Mouse (Mus musculus) lung, postnatal 0 days (tissue): ENCODE results near the gene Syngr3. TPM values are rescaled to one million over a fixed set of nuclear protein-coding genes. Genes with fewer than 3 reads are reported as not detected.
"Not testable (repeated sequence)": the region's sequence is repeated elsewhere in the genome, so short reads cannot be mapped to it uniquely, and the experiment has no call there.

Experiments
- ATAC-seq: fragments of 200-750 bp; cut with Nextera tagmentation; 2 replicates; pipeline ENCODE4 v1.8.0; 2017; ENCODE audit warnings: moderate library complexity
- DNase-seq: peaks from one replicate; pipeline ENCODE4 v3.0.0-alpha.2; 2016; ENCODE audit warnings: low spot score
- H3K27ac ChIP-seq: fragments of 300-500 bp; sonication (generic); 2 replicates; pipeline ENCODE4 v1.5.1; 2014; ENCODE audit warnings: antibody characterized with exemption, mild to moderate bottlenecking, low read length, mixed read lengths
- H3K27me3 ChIP-seq: fragments of 300-500 bp; sonication (generic); replicated peaks from 2 replicates; pipeline ENCODE4 v1.6.1; 2014; ENCODE audit warnings: low read length, mixed read lengths; ENCODE audit not compliant: insufficient read depth
- H3K36me3 ChIP-seq: fragments of 300-500 bp; sonication (generic); 2 replicates; pipeline ENCODE4 v1.6.1; 2014; ENCODE audit warnings: low read length, mixed read lengths; ENCODE audit not compliant: insufficient read depth
- H3K4me1 ChIP-seq: fragments of 300-500 bp; sonication (generic); 2 replicates; pipeline ENCODE4 v1.6.1; 2014; ENCODE audit warnings: antibody characterized with exemption, low read depth, low read length, mixed read lengths; ENCODE audit not compliant: insufficient read depth
- H3K4me2 ChIP-seq: fragments of 300-500 bp; sonication (generic); replicated peaks from 2 replicates; pipeline ENCODE4 v1.6.1; 2014; ENCODE audit warnings: low read depth, mild to moderate bottlenecking, low read length, moderate library complexity, mixed read lengths
- H3K4me3 ChIP-seq: fragments of 300-500 bp; sonication (generic); 2 replicates; pipeline ENCODE4 v1.5.1; 2014; ENCODE audit warnings: low read depth, low read length
- H3K9ac ChIP-seq: fragments of 300-500 bp; sonication (generic); replicated peaks from 2 replicates; pipeline ENCODE4 v1.6.1; 2014; ENCODE audit warnings: low read depth, mild to moderate bottlenecking
- H3K9me3 ChIP-seq: fragments of 300-500 bp; sonication (generic); 2 replicates; pipeline ENCODE4 v1.6.1; 2016; ENCODE audit warnings: low read length, mixed read lengths
- CTCF ChIP-seq: IDR thresholded peaks from 2 replicates; pipeline ENCODE4 v1.5.1; 2016; ENCODE audit warnings: antibody characterized with exemption, mild to moderate bottlenecking
- EP300 ChIP-seq: IDR thresholded peaks from 2 replicates; pipeline ENCODE4 v1.6.1; 2016; ENCODE audit warnings: antibody characterized with exemption, mild to moderate bottlenecking, control low read depth
- WGBS: fragments of 180-500 bp; shearing (Covaris S2); extraction: QIAGEN DNeasy Blood & Tissue Kit; methylation state at CpG from one replicate; pipeline ENCODE4 v1.1.7; 2014; 5-methylcytosine and 5-hydroxymethylcytosine counted together
- polyA plus RNA-seq: library from polyadenylated mRNA; unstranded; fragments of >200 nt; fragmentation: Nextera tagmentation; extraction: Ambion mirVana; gene quantifications from 2 replicates; pipeline ENCODE4 v1.2.1, GENCODE M21; 2015

Syngr3 gene
- polyA plus RNA-seq, 1 experiment from 2014 or later, result 0.19 TPM

DNA sequence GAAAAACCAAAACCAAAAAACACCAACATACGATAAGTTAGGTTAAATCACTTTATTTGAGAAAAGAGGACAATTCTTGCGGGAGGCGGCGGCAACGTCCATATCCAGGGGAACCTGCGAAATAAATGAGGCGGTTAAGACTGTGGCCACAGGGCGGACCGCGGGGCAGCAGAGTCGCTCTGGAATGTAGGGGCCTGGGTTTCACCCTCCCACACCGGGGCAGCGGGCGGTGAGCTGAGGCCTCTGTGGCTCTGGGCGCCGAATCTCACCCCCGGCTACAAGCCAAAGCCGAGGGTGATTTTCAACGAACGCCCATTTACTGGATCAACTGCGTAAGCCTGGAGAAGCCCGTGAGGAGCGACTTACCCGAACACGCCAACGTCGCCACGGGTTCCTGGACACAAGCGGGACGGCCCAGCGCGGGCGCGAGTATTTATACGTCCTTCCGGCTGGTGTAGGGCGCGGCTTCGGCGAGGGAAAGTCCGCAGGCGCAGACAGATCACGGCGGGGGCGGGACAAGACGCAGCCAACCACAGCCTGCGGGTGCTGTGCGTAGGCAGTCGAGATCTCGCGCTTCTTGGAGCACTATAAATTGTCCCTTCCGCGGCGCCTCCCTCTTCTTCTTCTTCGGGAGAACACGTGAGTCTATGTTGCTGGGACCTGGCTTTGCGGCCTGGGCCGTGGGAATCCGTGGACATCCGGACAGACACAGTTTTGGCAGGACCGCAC lies 29.9 kb upstream of the Syngr3 start:
- peak overlapping the region; percentile 96 for H3K9ac ChIP-seq
- 1% methylated on average over 61 of the region's 61 CpGs for WGBS
- DNase-seq (peak; percentile 99), ATAC-seq (peak; percentile 98)
- H3K4me1 ChIP-seq, result peaks cover 10% of the 10 kb centered on the region; the same call in 1 of the 2 replicates
- peak overlapping the region; percentile 92 for H3K27ac ChIP-seq
- no peaks in the 10 kb centered on the region for H3K27me3 ChIP-seq
- H3K9me3 ChIP-seq, result no peaks in the 10 kb centered on the region
- H3K4me3 ChIP-seq, result peak overlapping the region; percentile 76
- TF ChIP-seq CTCF (peak; percentile 25), EP300 (peak; percentile 76)
- H3K4me2 ChIP-seq, result peak overlapping the region; percentile 66
- H3K36me3 ChIP-seq, result peaks cover 11% of the 10 kb centered on the region; the same call in 1 of the 2 replicates

DNA sequence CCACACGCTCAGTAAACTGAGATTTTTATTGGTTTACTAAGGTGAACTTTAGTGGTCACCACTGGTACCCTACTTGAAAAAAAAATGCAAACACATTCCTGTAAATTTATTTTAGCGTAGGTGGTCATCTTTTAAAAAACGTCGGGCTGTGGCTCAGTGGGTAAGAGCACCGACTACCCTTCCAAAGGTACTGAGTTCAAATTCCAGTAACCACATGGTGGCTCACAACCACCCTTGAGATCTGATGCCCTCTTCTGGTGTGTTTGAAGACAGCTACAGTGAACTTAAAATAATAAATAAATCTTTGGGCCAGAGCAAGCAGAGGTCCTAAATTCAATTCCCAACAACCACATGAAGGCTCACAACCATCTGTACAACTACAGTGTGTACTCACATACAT lies 29.2 kb upstream of the Syngr3 start:
- not testable (repeated sequence) for H3K9me3 ChIP-seq, H3K27ac ChIP-seq, DNase-seq, ATAC-seq, H3K27me3 ChIP-seq
- Histone ChIP-seq H3K4me2 (peak overlapping the region; percentile 64), H3K4me3 (peak overlapping the region; percentile 76), H3K36me3 (peaks cover 11% of the 10 kb centered on the region; the same call in 1 of the 2 replicates), H3K9ac (peak overlapping the region; percentile 95), H3K4me1 (peaks cover 10% of the 10 kb centered on the region; the same call in 1 of the 2 replicates)
- peak; percentile 39 for TF ChIP-seq CTCF
- WGBS, result 55% methylated on average over 5 of the region's 5 CpGs

DNA sequence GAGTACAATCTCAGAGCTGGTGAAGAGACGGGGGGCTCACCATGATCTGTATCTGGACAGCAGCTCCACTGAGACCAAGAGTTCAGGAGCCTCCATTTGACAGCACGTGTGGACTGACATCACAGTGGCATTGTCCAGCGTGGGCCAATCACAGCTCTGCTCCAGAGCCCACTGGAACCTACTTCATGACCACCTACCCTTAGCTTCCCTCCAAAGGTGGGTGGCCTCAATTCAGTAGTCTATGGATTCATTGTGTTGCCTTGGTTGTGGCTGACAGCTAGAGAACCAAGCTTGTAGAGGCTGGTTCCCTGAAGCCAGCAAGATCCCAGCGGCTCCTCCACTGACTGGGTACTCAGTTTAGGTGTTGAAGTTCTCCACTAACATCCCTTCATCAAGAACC lies 28.2 kb upstream of the Syngr3 start, which contains the start of the genes Rnf151 and Rps2:
Gene Rnf151, minus strand, starts transcription at position 121 of the 400 bp plus-strand sequence.
Gene Rps2, plus strand, starts transcription at position 174 of the 400 bp plus-strand sequence.
- 83% methylated on average over 4 of the region's 4 CpGs for WGBS
- ATAC-seq (no peak), DNase-seq (no peak)
- Histone ChIP-seq H3K4me1 (peaks cover 3% of the 10 kb centered on the region; the same call in 1 of the 2 replicates), H3K4me2 (peak within 1 kb of the TSS; percentile 64), H3K9ac (peak within 1 kb of the TSS; percentile 95; the same call in 1 of the 2 replicates), H3K9me3 (no peaks in the 10 kb centered on the region), H3K36me3 (peaks cover 11% of the 10 kb centered on the region; the same call in 1 of the 2 replicates), H3K4me3 (no peak within 1 kb of the TSS), H3K27ac (no peak within 1 kb of the TSS), H3K27me3 (no peaks in the 10 kb centered on the region)
- no peak for TF ChIP-seq EP300
- TF ChIP-seq CTCF, result no peak

DNA sequence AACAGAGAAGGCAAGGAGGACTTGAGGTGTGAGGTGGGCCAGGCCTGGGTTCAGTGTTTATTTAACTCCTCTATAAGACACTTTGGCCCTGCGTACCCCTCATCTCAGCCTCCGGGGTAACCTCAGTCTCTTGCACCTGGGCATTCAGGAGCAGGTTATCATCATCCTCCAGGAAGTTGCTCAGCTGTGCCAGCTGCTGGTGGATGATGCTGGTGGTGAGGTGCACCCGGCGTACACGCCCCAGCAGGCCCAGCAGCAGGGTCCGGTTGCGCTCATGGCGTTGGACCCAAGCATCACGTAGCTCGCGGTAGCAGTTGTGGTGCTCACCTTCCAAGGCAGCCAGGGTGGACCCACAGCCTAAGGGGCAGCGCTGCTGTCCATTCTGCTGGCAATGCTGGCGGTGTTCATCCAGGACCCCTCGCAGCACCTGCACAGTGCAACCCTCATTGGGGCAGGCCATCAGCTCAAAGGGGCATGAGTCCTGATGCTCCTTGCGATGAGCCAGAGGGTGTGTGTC lies 26.5 kb upstream of the Syngr3 start:
- H3K27me3 ChIP-seq, result no peaks in the 10 kb centered on the region
- TF ChIP-seq CTCF (no peak), EP300 (no peak)
- no peak overlapping the region for H3K27ac ChIP-seq
- ATAC-seq, result no peak
- WGBS, result 95% methylated on average over 15 of the region's 15 CpGs
- peaks cover 3% of the 10 kb centered on the region; the same call in 1 of the 2 replicates for H3K4me1 ChIP-seq
- H3K36me3 ChIP-seq, result no peaks in the 10 kb centered on the region
- no peak for DNase-seq
- no peak overlapping the region for H3K4me2 ChIP-seq
- no peaks in the 10 kb centered on the region for H3K9me3 ChIP-seq
- no peak overlapping the region for H3K4me3 ChIP-seq
- H3K9ac ChIP-seq, result no peak overlapping the region

DNA sequence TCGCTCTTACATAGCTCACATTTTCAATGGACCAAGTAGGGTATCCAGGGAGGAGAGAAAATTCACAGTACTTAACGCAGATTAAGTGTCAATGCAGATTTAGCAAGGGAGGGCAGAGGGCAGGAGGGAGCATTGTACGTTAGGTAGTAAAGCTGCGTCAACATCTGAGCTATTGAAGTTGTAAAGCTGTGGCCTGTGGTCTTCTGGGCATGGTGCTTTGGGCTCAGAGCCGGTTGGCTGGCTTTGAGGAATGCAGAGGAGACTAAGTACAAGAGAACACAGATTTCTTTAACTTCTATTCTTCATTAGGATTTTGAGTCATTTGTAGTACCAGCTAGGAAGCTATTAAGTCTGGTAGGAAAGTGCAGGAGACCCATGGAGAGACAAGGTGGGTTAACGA lies 25.8 kb upstream of the Syngr3 start:
- no peak overlapping the region for H3K4me3 ChIP-seq
- H3K27me3 ChIP-seq, result no peaks in the 10 kb centered on the region
- H3K9me3 ChIP-seq, result no peaks in the 10 kb centered on the region
- ATAC-seq, result no peak
- DNase-seq, result no peak
- no peak overlapping the region for H3K9ac ChIP-seq
- WGBS, result 84% methylated on average over 6 of the region's 6 CpGs
- H3K36me3 ChIP-seq, result no peaks in the 10 kb centered on the region
- H3K4me2 ChIP-seq, result no peak overlapping the region
- TF ChIP-seq EP300 (no peak), CTCF (no peak)
- no peak overlapping the region for H3K27ac ChIP-seq
- H3K4me1 ChIP-seq, result peaks cover 3% of the 10 kb centered on the region; the same call in 1 of the 2 replicates

DNA sequence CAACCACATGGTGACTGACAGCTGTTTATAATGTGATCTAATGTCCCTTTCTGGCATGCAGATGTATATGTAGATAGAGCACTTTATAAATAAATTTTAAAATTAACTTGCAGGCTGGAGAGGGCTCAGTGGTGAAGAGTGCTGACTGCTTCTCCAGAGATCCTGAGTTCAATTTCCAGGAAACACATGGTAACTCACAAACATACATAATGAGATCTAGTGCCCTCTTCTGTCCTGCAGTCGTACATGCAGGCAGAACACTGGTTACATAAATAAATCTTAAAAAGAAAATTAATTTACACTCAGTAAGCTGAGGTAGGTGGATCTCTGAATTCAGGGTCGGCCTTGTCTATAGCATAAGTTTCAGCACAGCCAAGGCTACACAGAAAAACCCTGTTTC lies 18.9 kb upstream of the Syngr3 start:
- Histone ChIP-seq H3K9me3 (no peaks in the 10 kb centered on the region), H3K27me3 (no peaks in the 10 kb centered on the region), H3K4me1 (0 out of 2 replicates have a peak, but pooled peaks cover 3% of the 10 kb centered on the region), H3K36me3 (no peaks in the 10 kb centered on the region), H3K4me3 (no peak overlapping the region), H3K27ac (no peak overlapping the region), H3K4me2 (no peak overlapping the region; the same call in 1 of the 2 replicates), H3K9ac (no peak overlapping the region)
- 26% methylated on average over 2 of the region's 2 CpGs for WGBS
- DNase-seq, result peak; percentile 82
- TF ChIP-seq EP300 (no peak), CTCF (peak; percentile 68)
- ATAC-seq, result 0 out of 2 replicates have a peak, but pooled peaks have one; percentile 16
